Mouse (Mus musculus): ENCODE results near the gene Dnah14. TPM values are rescaled to one million over a fixed set of nuclear protein-coding genes. Genes with fewer than 3 reads are reported as not detected.

Dnah14 gene
- total RNA-seq (2018; cell fraction: chromatin; rRNA removed) = not detected
- total RNA-seq (2018; cell fraction: cytosol; rRNA removed) = not detected
- total RNA-seq (2018; cell fraction: nucleus; rRNA removed) = under 1 TPM in 1 of 26 experiments, not detected in 25; 0.06 TPM
- not detected in 3 replicates for polyA plus RNA-seq (2018)

- no peak within 1 kb of the TSS for H3K4me3 ChIP-seq (ENCODE audit: inconsistent target)
- no peaks in the 10 kb centered on the region for H3K79me2 ChIP-seq (ENCODE audit: inconsistent target)
- 80% methylated on average over 11 of the region's 12 CpGs for WGBS (ENCODE audit: missing documents)
- H3K36me3 ChIP-seq (ENCODE audit: inconsistent target) = no peaks in the 10 kb centered on the region
- no peak within 1 kb of the TSS for H3K27ac ChIP-seq
Observed at GRCm38 (mm10) chr1:181576322-181576721, at the start of gene Dnah14. TSS of gene Dnah14 (plus strand) at chr1:181576559.

DNA sequence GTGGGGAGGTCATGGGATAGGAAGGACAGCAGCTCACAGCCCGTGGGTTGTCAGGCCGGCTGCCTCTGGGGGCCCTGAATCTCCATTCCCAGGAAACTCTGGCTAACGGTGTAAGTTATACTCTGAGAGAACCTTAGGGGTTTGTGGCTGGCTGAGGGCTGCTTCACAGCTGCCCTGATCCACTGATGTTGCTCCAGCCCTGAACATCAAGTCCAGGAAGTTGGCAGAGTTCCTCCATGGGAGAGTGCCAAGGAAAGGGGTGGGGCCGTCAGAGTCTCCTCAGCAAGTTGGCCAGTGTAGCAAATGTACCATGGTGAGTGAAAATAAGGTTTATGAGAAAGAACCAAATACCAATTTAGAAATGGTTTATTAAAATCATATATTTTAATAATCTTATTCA lies 47.0 kb upstream of the Dnah14 start:
- Histone ChIP-seq H3K27ac (no peak overlapping the region), H3K79me2 (ENCODE audit: inconsistent target) (no peaks in the 10 kb centered on the region), H3K36me3 (ENCODE audit: inconsistent target) (no peaks in the 10 kb centered on the region), H3K4me3 (ENCODE audit: inconsistent target) (no peak overlapping the region)
- WGBS (ENCODE audit: missing documents) = 33% methylated on average over 4 of the region's 4 CpGs

DNA sequence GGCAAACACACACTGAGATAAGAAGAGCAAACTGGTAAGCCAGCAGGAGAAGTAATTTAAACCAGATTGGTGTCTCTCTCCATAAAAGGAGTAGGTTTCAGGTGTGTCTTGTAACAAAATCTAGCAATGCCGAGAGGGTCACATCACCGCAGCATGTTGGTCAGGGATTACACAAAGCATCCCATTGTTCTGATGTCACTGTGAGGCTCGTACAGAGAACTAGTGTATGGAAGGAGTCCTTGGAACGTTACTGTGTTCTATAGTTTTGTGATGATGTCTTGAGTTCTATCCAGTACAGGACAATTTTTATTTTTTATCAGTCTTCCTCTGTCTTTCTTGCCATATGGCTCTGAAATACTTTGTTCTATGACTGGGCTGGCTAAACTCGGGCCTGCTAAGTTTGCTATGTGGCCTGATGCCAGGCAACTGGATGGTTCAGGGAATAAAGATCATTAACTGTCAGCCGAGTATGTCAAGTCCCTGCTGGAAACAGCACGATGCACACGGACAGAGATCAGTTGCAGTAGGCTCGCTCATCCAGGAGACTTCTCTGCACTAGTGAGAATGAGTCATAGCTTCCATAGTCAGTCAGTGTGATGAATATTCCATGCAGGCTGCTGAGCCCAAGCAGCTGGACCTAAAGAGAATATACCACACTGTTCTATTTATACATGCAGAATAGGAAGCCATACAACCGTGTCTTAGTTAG lies 41.0 kb upstream of the Dnah14 start:
- Histone ChIP-seq H3K79me2 (ENCODE audit: inconsistent target) (no peaks in the 10 kb centered on the region), H3K27ac (no peak overlapping the region)
- 84% methylated on average over 10 of the region's 10 CpGs for WGBS (ENCODE audit: missing documents)

GRCm38 (mm10) chr1:181537627-181538525 lies 38.5 kb upstream of the Dnah14 start:
- Histone ChIP-seq H3K36me3 (ENCODE audit: inconsistent target) (no peaks in the 10 kb centered on the region), H3K79me2 (ENCODE audit: inconsistent target) (no peaks in the 10 kb centered on the region), H3K27ac (no peak overlapping the region), H3K4me3 (ENCODE audit: inconsistent target) (no peak overlapping the region)
- WGBS (ENCODE audit: missing documents) = 87% methylated on average over 9 of the region's 9 CpGs

More for the DNA sequence above, 41.0 kb upstream of the Dnah14 start:
- Histone ChIP-seq H3K4me3 (ENCODE audit: inconsistent target) (no peak overlapping the region), H3K36me3 (ENCODE audit: inconsistent target) (no peaks in the 10 kb centered on the region)

GRCm38 (mm10) chr1:181539846-181540769 lies 36.3 kb upstream of the Dnah14 start:
- WGBS (ENCODE audit: missing documents) = 33% methylated on average over 21 of the region's 22 CpGs
- Histone ChIP-seq H3K4me3 (ENCODE audit: inconsistent target) (no peak overlapping the region), H3K27ac (no peak overlapping the region), H3K36me3 (ENCODE audit: inconsistent target) (no peaks in the 10 kb centered on the region), H3K79me2 (ENCODE audit: inconsistent target) (no peaks in the 10 kb centered on the region)

DNA sequence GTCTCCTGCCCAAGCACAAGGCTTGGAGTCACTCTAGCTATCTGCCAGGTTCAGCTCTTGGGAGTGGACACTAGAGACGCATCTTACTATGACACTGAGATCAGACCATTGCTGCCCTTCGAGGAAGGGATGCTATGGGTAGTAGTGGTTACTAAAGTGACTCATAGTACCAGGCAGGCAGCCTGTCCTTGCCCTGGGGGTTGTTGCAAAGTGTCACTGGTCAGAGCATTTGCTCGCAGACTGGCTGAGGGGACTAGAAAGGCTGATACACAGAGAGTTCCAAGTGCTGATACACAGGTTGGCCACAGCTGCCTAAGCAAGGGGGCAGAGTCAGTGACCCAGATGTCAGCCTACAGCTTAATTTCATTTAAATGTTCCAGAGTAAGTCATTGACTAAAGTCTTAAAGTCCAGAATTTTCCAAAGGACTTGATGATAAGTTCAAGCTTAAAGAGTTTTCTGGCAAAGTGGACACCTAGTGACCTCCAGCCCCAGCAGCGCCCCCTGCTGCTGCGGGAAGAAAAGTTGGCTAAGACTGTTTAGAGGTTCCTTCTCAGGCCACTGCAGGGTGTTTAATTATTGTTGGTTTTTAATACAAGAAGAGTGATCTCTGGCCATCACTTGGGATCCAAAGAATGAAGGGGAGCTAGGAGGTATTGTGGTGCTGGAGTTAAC lies 32.5 kb upstream of the Dnah14 start:
- Histone ChIP-seq H3K27ac (no peak overlapping the region), H3K4me3 (ENCODE audit: inconsistent target) (no peak overlapping the region), H3K36me3 (ENCODE audit: inconsistent target) (no peaks in the 10 kb centered on the region), H3K79me2 (ENCODE audit: inconsistent target) (no peaks in the 10 kb centered on the region)
- WGBS (ENCODE audit: missing documents) = 75% methylated on average over 5 of the region's 5 CpGs

- Histone ChIP-seq H3K79me2 (ENCODE audit: inconsistent target) (no peaks in the 10 kb centered on the region), H3K27ac (no peak overlapping the region), H3K36me3 (ENCODE audit: inconsistent target) (no peaks in the 10 kb centered on the region), H3K4me3 (ENCODE audit: inconsistent target) (no peak overlapping the region)
- WGBS (ENCODE audit: missing documents) = 32% methylated on average over 23 of the region's 23 CpGs
Observed at GRCm38 (mm10) chr1:181545044-181545772, 31.2 kb upstream of the Dnah14 start.

DNA sequence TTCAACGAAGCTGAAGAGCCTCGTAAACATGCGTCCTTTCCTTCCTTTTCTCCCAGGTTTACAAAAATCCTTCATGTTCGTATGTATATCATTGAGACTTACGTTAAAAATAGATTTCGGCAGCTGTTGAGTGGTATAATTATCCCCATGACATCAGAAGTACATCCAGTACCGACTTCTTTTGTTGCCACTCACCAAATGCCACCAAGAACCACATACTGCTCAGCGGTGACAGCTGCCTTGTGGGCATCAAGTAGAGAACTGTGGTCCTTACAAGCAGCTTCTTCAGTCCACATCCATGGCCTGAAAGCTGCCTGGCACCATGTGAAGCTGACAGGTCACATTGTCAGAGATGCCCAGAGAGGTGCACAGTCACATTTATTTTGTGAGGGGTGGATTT lies 26.4 kb upstream of the Dnah14 start:
- Histone ChIP-seq H3K27ac (no peak overlapping the region), H3K79me2 (ENCODE audit: inconsistent target) (no peaks in the 10 kb centered on the region), H3K4me3 (ENCODE audit: inconsistent target) (no peak overlapping the region), H3K36me3 (ENCODE audit: inconsistent target) (no peaks in the 10 kb centered on the region)
- WGBS (ENCODE audit: missing documents) = 93% methylated on average over 8 of the region's 8 CpGs

DNA sequence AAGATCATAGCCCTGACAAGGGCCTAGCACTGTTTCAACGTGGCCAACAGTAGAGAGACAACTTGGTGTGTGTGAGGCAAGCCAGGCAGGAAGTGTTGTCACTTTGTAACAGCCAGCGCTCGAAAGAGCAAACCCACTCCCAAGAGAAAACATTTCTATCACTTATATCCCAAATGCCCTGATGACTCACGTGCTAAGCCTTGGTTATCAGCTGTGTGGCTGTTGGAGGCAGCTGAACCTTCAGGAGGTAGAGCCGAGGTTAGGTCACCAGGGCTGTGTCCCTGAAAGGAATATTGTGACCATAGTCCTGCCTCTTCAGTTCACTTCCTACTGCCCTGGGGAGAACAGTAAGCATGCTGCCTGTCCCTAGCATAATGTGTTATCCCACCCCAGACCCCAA lies 25.5 kb upstream of the Dnah14 start:
- Histone ChIP-seq H3K79me2 (ENCODE audit: inconsistent target) (no peaks in the 10 kb centered on the region), H3K36me3 (ENCODE audit: inconsistent target) (no peaks in the 10 kb centered on the region), H3K27ac (no peak overlapping the region), H3K4me3 (ENCODE audit: inconsistent target) (no peak overlapping the region)
- 49% methylated on average over 5 of the region's 5 CpGs for WGBS (ENCODE audit: missing documents)

DNA sequence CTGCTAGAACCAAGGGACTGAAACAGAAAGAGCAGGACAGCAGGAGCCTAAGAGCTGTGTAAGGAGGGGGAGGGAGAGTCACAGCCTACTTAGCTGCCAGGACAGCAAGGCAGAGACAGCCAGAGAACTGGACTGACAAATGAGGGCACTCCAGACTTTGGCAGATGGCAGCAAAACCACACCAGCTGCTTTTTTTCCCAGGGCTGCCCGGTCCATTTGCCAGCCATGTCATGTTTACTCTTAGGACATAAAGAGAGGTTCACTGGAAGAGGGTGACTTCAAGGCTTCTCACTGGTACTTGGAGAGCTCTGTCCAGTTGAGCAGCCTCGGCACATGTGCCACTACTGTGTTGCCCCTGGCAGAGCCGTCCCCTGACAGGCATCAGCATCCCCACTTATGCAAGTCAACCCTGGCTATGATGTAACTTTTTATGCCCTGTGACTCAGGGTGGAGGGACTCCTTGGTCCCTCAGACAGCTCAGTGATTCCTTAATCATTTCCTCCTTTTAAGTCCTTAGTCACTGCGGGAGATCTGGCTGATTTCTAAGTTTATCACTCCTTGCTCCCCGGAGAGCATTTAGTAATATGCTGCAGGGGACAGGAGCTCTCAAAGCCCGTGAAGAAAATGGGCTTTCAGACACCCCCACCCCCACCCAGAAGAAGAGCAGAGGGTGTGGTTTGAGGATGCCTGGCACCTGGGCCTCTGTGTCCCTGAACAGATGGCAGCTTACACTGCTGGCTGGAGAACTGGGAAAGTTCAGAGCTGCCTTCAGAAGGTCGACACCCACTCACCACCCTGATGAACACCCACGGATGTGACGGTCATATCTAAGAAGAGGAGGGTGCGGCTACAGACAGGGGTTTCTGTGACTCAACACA lies 23.6 kb upstream of the Dnah14 start:
- H3K27ac ChIP-seq = no peak overlapping the region

DNA sequence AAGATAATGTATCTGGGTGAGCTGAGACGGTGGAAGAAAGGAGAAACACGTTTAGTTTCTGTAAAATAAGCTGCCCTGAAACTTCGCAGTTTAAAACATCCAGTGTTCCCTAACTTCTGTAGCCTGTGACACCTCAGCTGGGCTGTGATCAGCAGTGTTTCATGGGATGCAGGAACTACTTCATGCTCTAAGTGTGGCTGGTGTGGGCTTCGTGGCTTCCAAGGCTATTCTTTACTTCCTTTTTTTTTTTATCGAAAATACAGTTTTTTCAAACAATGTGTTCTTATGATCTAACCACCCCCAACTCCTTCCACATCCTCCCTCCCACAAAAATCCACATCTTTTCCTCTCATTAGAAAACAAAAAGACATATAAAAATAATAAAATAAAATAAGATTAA lies 20.9 kb upstream of the Dnah14 start:
- H3K27ac ChIP-seq = no peak overlapping the region
- H3K79me2 ChIP-seq (ENCODE audit: inconsistent target) = no peaks in the 10 kb centered on the region
- H3K36me3 ChIP-seq (ENCODE audit: inconsistent target) = no peaks in the 10 kb centered on the region
- WGBS (ENCODE audit: missing documents) = 5% methylated on average over 5 of the region's 5 CpGs
- H3K4me3 ChIP-seq (ENCODE audit: inconsistent target) = no peak overlapping the region

More for the DNA sequence above, 23.6 kb upstream of the Dnah14 start:
- Histone ChIP-seq H3K79me2 (ENCODE audit: inconsistent target) (no peaks in the 10 kb centered on the region), H3K4me3 (ENCODE audit: inconsistent target) (no peak overlapping the region), H3K36me3 (ENCODE audit: inconsistent target) (no peaks in the 10 kb centered on the region)
- 13% methylated on average over 10 of the region's 10 CpGs for WGBS (ENCODE audit: missing documents)

- Histone ChIP-seq H3K27ac (no peak overlapping the region), H3K79me2 (ENCODE audit: inconsistent target) (no peaks in the 10 kb centered on the region), H3K4me3 (ENCODE audit: inconsistent target) (no peak overlapping the region), H3K36me3 (ENCODE audit: inconsistent target) (no peaks in the 10 kb centered on the region)
- WGBS (ENCODE audit: missing documents) = 96% methylated on average over 9 of the region's 10 CpGs
Observed at GRCm38 (mm10) chr1:181559655-181560054, 16.7 kb upstream of the Dnah14 start.
